Mouse (Mus musculus) liver, postnatal 0 days (tissue): ENCODE results near the gene Trim46.

Experiments
- CTCF ChIP-seq: sonication (generic); IDR thresholded peaks from 2 replicates; pipeline ENCODE4 v1.5.1; 2016; ENCODE audit warnings: antibody characterized with exemption, low read depth
- EP300 ChIP-seq: IDR thresholded peaks from 2 replicates; pipeline ENCODE4 v1.6.1; 2016; ENCODE audit warnings: antibody characterized with exemption, low read depth, mild to moderate bottlenecking

DNA sequence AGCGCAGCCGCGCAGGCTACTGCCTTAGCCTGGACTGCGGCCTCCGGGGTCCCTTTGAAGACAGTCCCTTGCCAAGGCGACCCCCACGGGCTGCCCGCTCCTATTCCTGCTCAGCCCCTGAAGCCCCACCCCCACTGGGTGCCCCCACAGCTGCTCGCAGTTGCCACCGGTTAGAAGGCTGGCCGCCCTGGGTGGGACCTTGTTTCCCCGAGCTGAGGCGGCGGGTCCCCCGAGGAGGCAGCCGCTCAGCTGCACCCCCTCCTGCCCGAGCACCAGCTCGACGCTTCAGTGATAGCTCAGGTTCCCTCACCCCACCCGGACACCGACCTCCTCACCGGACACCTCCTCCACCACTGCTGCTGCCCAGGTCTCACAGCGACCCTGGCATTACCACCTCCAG, 58.9 kb downstream of the Trim46 start:
- TF ChIP-seq CTCF (no peak), EP300 (no peak)
